Mouse (Mus musculus) C2C12 (cell line): ENCODE measurements at regions not wholly inside any gene's neighbourhood (a gene's known extent, or its start where the extent isn't known, plus 50 kb on each side); places are given as distances from the start of the nearest gene placed in this dataset.
"Not testable (repeated sequence)": the region's sequence is repeated elsewhere in the genome, so short reads cannot be mapped to it uniquely, and the experiment has no call there.

Experiments
- H3K27me3 ChIP-seq: one replicate; pipeline ENCODE4 v1.6.1; 2011; ENCODE audit not compliant: control insufficient read depth, insufficient read depth, insufficient read length
- H3K36me3 ChIP-seq: one replicate; pipeline ENCODE4 v1.6.1; 2011; ENCODE audit not compliant: control insufficient read depth, insufficient read depth
- H3K4me3 ChIP-seq: one replicate; pipeline ENCODE4 v1.5.1; 2011; ENCODE audit warnings: mild to moderate bottlenecking, control low read depth; ENCODE audit not compliant: poor library complexity, insufficient read depth, severe bottlenecking
- H3K79me2 ChIP-seq: one replicate; pipeline ENCODE4 v1.6.1; 2011; ENCODE audit not compliant: control insufficient read depth, insufficient read depth
- H3K79me3 ChIP-seq: one replicate; pipeline ENCODE4 v1.6.1; 2011; ENCODE audit warnings: low read depth, control low read depth
- H3ac ChIP-seq: one replicate; pipeline ENCODE3; 2011; ENCODE audit warnings: low read depth; ENCODE audit not compliant: control insufficient read depth, insufficient read length
- CEBPB ChIP-seq: IDR thresholded peaks from one replicate; pipeline ENCODE4 v1.6.1; 2011; ENCODE audit warnings: low read depth, mild to moderate bottlenecking, control low read depth, moderate library complexity
- CTCF ChIP-seq: IDR thresholded peaks from one replicate; pipeline ENCODE4 v1.5.1; 2011; ENCODE audit not compliant: control insufficient read depth, insufficient read depth, insufficient read length
- FOSL1 ChIP-seq: IDR thresholded peaks from one replicate; pipeline ENCODE4 v1.8.0; 2011; ENCODE audit warnings: mild to moderate bottlenecking, low read length; ENCODE audit not compliant: poor library complexity, insufficient read depth, severe bottlenecking
- MAX ChIP-seq: IDR thresholded peaks from one replicate; pipeline ENCODE4 v1.6.1; 2011; ENCODE audit warnings: mild to moderate bottlenecking, control low read depth
- MYOD1 ChIP-seq: IDR thresholded peaks from one replicate; pipeline ENCODE4 v1.6.1; 2011; ENCODE audit warnings: low read depth; ENCODE audit not compliant: control insufficient read depth, insufficient read length
- MYOG ChIP-seq: IDR thresholded peaks from one replicate; pipeline ENCODE4 v1.6.1; 2011; ENCODE audit not compliant: control insufficient read depth, insufficient read length; ENCODE audit errors: extremely low read depth
- USF1 ChIP-seq: IDR thresholded peaks from one replicate; pipeline ENCODE4 v1.6.1; 2011; ENCODE audit warnings: low read depth, mild to moderate bottlenecking, control low read depth, moderate library complexity

GRCm38 (mm10) chr10:11787240-11787639, 444.0 kb downstream of the Epm2a start:
- no peaks in the 10 kb centered on the region for H3K27me3 ChIP-seq
- H3K79me2 ChIP-seq: no peaks in the 10 kb centered on the region
- H3K36me3 ChIP-seq: no peaks in the 10 kb centered on the region
- TF ChIP-seq MAX: no peak
- TF ChIP-seq FOSL1: no peak
- TF ChIP-seq MYOG: no peak
- TF ChIP-seq CTCF: no peak
- no peak for TF ChIP-seq CEBPB
- no peak for TF ChIP-seq USF1
- no peak for TF ChIP-seq MYOD1
- H3ac ChIP-seq: no peak overlapping the region
- H3K4me3 ChIP-seq: no peak overlapping the region
- no peaks in the 10 kb centered on the region for H3K79me3 ChIP-seq

- Histone ChIP-seq H3K4me3 (no peak overlapping the region), H3K36me3 (no peaks in the 10 kb centered on the region), H3ac (no peak overlapping the region), H3K79me3 (no peaks in the 10 kb centered on the region), H3K27me3 (no peaks in the 10 kb centered on the region), H3K79me2 (no peaks in the 10 kb centered on the region)
- no peak for TF ChIP-seq MYOD1
- TF ChIP-seq CEBPB: no peak
- TF ChIP-seq FOSL1: no peak
Measured at GRCm38 (mm10) chr10:11799510-11799909, 456.3 kb downstream of the Epm2a start.

GRCm38 (mm10) chr10:11801372-11802230, 458.4 kb downstream of the Epm2a start:
- not testable (repeated sequence) for H3K4me3 ChIP-seq, H3K27me3 ChIP-seq, H3K79me2 ChIP-seq, H3K36me3 ChIP-seq, H3ac ChIP-seq, H3K79me3 ChIP-seq

- Histone ChIP-seq H3K27me3 (no peaks in the 10 kb centered on the region), H3K79me3 (no peaks in the 10 kb centered on the region), H3K36me3 (no peaks in the 10 kb centered on the region), H3K4me3 (no peak overlapping the region), H3K79me2 (no peaks in the 10 kb centered on the region), H3ac (no peak overlapping the region)
- no peak for TF ChIP-seq CEBPB
- no peak for TF ChIP-seq FOSL1
- no peak for TF ChIP-seq MYOD1
- no peak for TF ChIP-seq USF1
- no peak for TF ChIP-seq MAX
- no peak for TF ChIP-seq MYOG
- TF ChIP-seq CTCF: no peak
Measured at GRCm38 (mm10) chr10:11809255-11809654, 466.1 kb downstream of the Epm2a start.

GRCm38 (mm10) chr10:11822418-11822959, 479.3 kb downstream of the Epm2a start:
- Histone ChIP-seq H3K27me3 (no peaks in the 10 kb centered on the region), H3K79me3 (no peaks in the 10 kb centered on the region), H3K4me3 (no peak overlapping the region), H3K79me2 (no peaks in the 10 kb centered on the region), H3K36me3 (no peaks in the 10 kb centered on the region), H3ac (no peak overlapping the region)
- TF ChIP-seq MAX (no peak), USF1 (no peak), MYOG (no peak), FOSL1 (no peak), CEBPB (no peak), CTCF (no peak), MYOD1 (no peak)

- Histone ChIP-seq H3ac (no peak overlapping the region), H3K79me2 (no peaks in the 10 kb centered on the region), H3K27me3 (no peaks in the 10 kb centered on the region), H3K36me3 (no peaks in the 10 kb centered on the region), H3K79me3 (no peaks in the 10 kb centered on the region), H3K4me3 (no peak overlapping the region)
- TF ChIP-seq MAX (no peak), FOSL1 (no peak), CTCF (no peak), MYOD1 (no peak), USF1 (no peak), CEBPB (no peak), MYOG (no peak)
Measured at GRCm38 (mm10) chr10:11841094-11841493, 497.9 kb downstream of the Epm2a start.
